Mouse (Mus musculus): ENCODE results near the gene Doc2a. TPM values are rescaled to one million over a fixed set of nuclear protein-coding genes. Genes with fewer than 3 reads are reported as not detected.

Gene Doc2a
- total RNA-seq, 1 experiment = 5.5 TPM

- H3K36me3 ChIP-seq (ENCODE audit: control insufficient read depth, insufficient read depth, low read length, poor library complexity, severe bottlenecking) = peaks cover 3% of the 10 kb centered on the region; the same call in 1 of the 2 replicates
- no peaks in the 10 kb centered on the region for H3K9me3 ChIP-seq (ENCODE audit: control insufficient read depth, insufficient read depth, low read depth, low read length)
- in situ Hi-C loops (cut with MboI; ENCODE audit: low sequenced_read_pairs in 2 of 2, unreplicated experiment in 2 of 2) = no loop called here
- peaks cover 5 to 22% of the 10 kb centered on the region in 2 experiments; a peak in 3 of 4 replicates for H3K4me1 ChIP-seq (ENCODE audit: control insufficient read depth in 2 of 2, insufficient read depth in 2 of 2, low read length in 2 of 2, poor library complexity in 1 of 2)
- H3K4me3 ChIP-seq (ENCODE audit: insufficient read depth in 1 of 2, low read depth in 1 of 2, low read length in 2 of 2, poor library complexity in 1 of 2, severe bottlenecking in 1 of 2) = peak overlapping the region; percentile 53 to 87; a peak in 3 of 4 replicates
- H3K27ac ChIP-seq (ENCODE audit: insufficient read depth, low read depth, low read length, poor library complexity, severe bottlenecking) = no peak overlapping the region
- no peak for DNase-seq (ENCODE audit: low read depth, low spot score)
- peak overlapping the region; percentile 22; the same call in 1 of the 2 replicates for H3K9ac ChIP-seq (ENCODE audit: insufficient read depth, low read depth, low read length, poor library complexity, severe bottlenecking)
- no peak for TF ChIP-seq ZC3H11A (IDR thresholded peaks at IDR 0.05; ENCODE audit: borderline replicate concordance, low read depth, low read length)
- TF ChIP-seq CHD2 (IDR thresholded peaks at IDR 0.05; ENCODE audit: low read depth, low read length) = no peak
- no peak for TF ChIP-seq ZNF384 (IDR thresholded peaks at IDR 0.05; ENCODE audit: low read depth, low read length)
- no peak for TF ChIP-seq HCFC1 (IDR thresholded peaks at IDR 0.05; ENCODE audit: borderline replicate concordance, insufficient read depth, low read length)
- peak; percentile 61 for TF ChIP-seq MAFK (IDR thresholded peaks at IDR 0.05; ENCODE audit: insufficient read depth, low read depth, low read length)
Observed at GRCm38 (mm10) chr7:126809723-126810369, 37.4 kb upstream of the Doc2a start.

DNA sequence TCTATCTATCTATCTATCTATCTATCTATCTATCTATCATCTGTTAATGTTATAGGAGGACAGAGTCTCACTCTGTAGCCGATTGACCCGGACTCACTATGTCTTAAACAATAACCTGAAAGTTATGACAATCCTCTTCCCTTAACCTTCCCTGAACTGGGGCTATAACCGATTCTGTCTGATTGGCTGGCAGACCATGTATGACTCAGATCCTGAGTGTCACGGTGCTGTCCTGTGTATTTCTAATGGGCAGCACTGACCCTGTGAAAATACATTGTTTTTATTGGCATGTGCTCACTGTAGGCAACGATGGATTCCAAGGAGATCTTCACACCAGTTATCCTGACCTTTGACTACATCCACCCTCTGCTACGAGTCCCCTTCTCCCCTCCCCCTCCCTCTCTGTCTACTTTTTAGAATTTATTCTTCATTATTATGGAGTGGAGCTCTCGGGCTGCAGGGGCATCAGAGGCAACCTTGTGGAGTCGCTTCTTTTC is 31.4 kb upstream of the Doc2a start:
- Histone ChIP-seq H3K4me1 (ENCODE audit: control insufficient read depth in 2 of 2, insufficient read depth in 2 of 2, low read length in 2 of 2, poor library complexity in 1 of 2) (peaks cover 5 to 16% of the 10 kb centered on the region in 2 experiments; a peak in 3 of 4 replicates), H3K27ac (ENCODE audit: insufficient read depth, low read depth, low read length, poor library complexity, severe bottlenecking) (no peak overlapping the region), H3K36me3 (ENCODE audit: control insufficient read depth, insufficient read depth, low read length, poor library complexity, severe bottlenecking) (no peaks in the 10 kb centered on the region), H3K4me3 (ENCODE audit: insufficient read depth in 1 of 2, low read depth in 1 of 2, low read length in 2 of 2, poor library complexity in 1 of 2, severe bottlenecking in 1 of 2) (no peak overlapping the region), H3K9ac (ENCODE audit: insufficient read depth, low read depth, low read length, poor library complexity, severe bottlenecking) (no peak overlapping the region), H3K9me3 (ENCODE audit: control insufficient read depth, insufficient read depth, low read depth, low read length) (no peaks in the 10 kb centered on the region)
- TF ChIP-seq ZC3H11A (IDR thresholded peaks at IDR 0.05; ENCODE audit: borderline replicate concordance, low read depth, low read length) = no peak
- TF ChIP-seq HCFC1 (IDR thresholded peaks at IDR 0.05; ENCODE audit: borderline replicate concordance, insufficient read depth, low read length) = no peak
- TF ChIP-seq CHD2 (IDR thresholded peaks at IDR 0.05; ENCODE audit: low read depth, low read length) = no peak
- TF ChIP-seq MAFK (IDR thresholded peaks at IDR 0.05; ENCODE audit: insufficient read depth, low read depth, low read length) = no peak
- no peak for TF ChIP-seq ZNF384 (IDR thresholded peaks at IDR 0.05; ENCODE audit: low read depth, low read length)
- DNase-seq (ENCODE audit: low read depth, low spot score) = no peak
- in situ Hi-C loops (cut with MboI; ENCODE audit: low sequenced_read_pairs in 2 of 2, unreplicated experiment in 2 of 2) = no loop called here

- no peak for DNase-seq (ENCODE audit: low read depth, low spot score)
- no peaks in the 10 kb centered on the region for H3K9me3 ChIP-seq (ENCODE audit: control insufficient read depth, insufficient read depth, low read depth, low read length)
- TF ChIP-seq ZC3H11A (IDR thresholded peaks at IDR 0.05; ENCODE audit: borderline replicate concordance, low read depth, low read length) = no peak
- TF ChIP-seq CHD2 (IDR thresholded peaks at IDR 0.05; ENCODE audit: low read depth, low read length) = no peak
- no peaks in the 10 kb centered on the region for H3K36me3 ChIP-seq (ENCODE audit: control insufficient read depth, insufficient read depth, low read length, poor library complexity, severe bottlenecking)
- peaks cover 5 to 16% of the 10 kb centered on the region in 2 experiments; a peak in 3 of 4 replicates for H3K4me1 ChIP-seq (ENCODE audit: control insufficient read depth in 2 of 2, insufficient read depth in 2 of 2, low read length in 2 of 2, poor library complexity in 1 of 2)
- in situ Hi-C loops (cut with MboI; ENCODE audit: low sequenced_read_pairs in 2 of 2, unreplicated experiment in 2 of 2) = no loop called here
- H3K4me3 ChIP-seq (ENCODE audit: insufficient read depth in 1 of 2, low read depth in 1 of 2, low read length in 2 of 2, poor library complexity in 1 of 2, severe bottlenecking in 1 of 2) = no peak overlapping the region
- H3K9ac ChIP-seq (ENCODE audit: insufficient read depth, low read depth, low read length, poor library complexity, severe bottlenecking) = no peak overlapping the region
- no peak overlapping the region for H3K27ac ChIP-seq (ENCODE audit: insufficient read depth, low read depth, low read length, poor library complexity, severe bottlenecking)
Observed at GRCm38 (mm10) chr7:126816494-126816893, 30.7 kb upstream of the Doc2a start.

- in situ Hi-C loops (cut with MboI; ENCODE audit: low sequenced_read_pairs in 2 of 2, unreplicated experiment in 2 of 2) = no loop called here
- Histone ChIP-seq H3K36me3 (ENCODE audit: control insufficient read depth, insufficient read depth, low read length, poor library complexity, severe bottlenecking) (no peaks in the 10 kb centered on the region), H3K9ac (ENCODE audit: insufficient read depth, low read depth, low read length, poor library complexity, severe bottlenecking) (no peak overlapping the region), H3K4me3 (ENCODE audit: insufficient read depth in 1 of 2, low read depth in 1 of 2, low read length in 2 of 2, poor library complexity in 1 of 2, severe bottlenecking in 1 of 2) (no peak overlapping the region), H3K27ac (ENCODE audit: insufficient read depth, low read depth, low read length, poor library complexity, severe bottlenecking) (no peak overlapping the region), H3K9me3 (ENCODE audit: control insufficient read depth, insufficient read depth, low read depth, low read length) (no peaks in the 10 kb centered on the region), H3K4me1 (ENCODE audit: control insufficient read depth in 2 of 2, insufficient read depth in 2 of 2, low read length in 2 of 2, poor library complexity in 1 of 2) (peaks cover 7 to 17% of the 10 kb centered on the region in 2 experiments; a peak in 3 of 4 replicates)
- TF ChIP-seq MAFK (IDR thresholded peaks at IDR 0.05; ENCODE audit: insufficient read depth, low read depth, low read length) (no peak), ZC3H11A (IDR thresholded peaks at IDR 0.05; ENCODE audit: borderline replicate concordance, low read depth, low read length) (no peak), HCFC1 (IDR thresholded peaks at IDR 0.05; ENCODE audit: borderline replicate concordance, insufficient read depth, low read length) (no peak), ZNF384 (IDR thresholded peaks at IDR 0.05; ENCODE audit: low read depth, low read length) (no peak), CHD2 (IDR thresholded peaks at IDR 0.05; ENCODE audit: low read depth, low read length) (no peak)
- no peak for DNase-seq (ENCODE audit: low read depth, low spot score)
Observed at GRCm38 (mm10) chr7:126817595-126817994, 29.6 kb upstream of the Doc2a start.
